Mouse (Mus musculus) spleen, adult 2 months (tissue): ENCODE measurements around the gene Olfr1224-ps1.

Source experiments
- CTCF ChIP-seq: fragments of 200-500 bp; IDR thresholded peaks from 2 replicates; pipeline ENCODE4 v1.5.1; 2011; ENCODE audit warnings: mild to moderate bottlenecking, inconsistent platforms; ENCODE audit not compliant: insufficient read depth, insufficient read length, insufficient replicate concordance; ENCODE audit errors: extremely low read depth
- POLR2A ChIP-seq: fragments of 200-500 bp; IDR thresholded peaks from 2 replicates; pipeline ENCODE4 v1.6.1; 2011; ENCODE audit warnings: low read depth, low read length, inconsistent platforms

DNA sequence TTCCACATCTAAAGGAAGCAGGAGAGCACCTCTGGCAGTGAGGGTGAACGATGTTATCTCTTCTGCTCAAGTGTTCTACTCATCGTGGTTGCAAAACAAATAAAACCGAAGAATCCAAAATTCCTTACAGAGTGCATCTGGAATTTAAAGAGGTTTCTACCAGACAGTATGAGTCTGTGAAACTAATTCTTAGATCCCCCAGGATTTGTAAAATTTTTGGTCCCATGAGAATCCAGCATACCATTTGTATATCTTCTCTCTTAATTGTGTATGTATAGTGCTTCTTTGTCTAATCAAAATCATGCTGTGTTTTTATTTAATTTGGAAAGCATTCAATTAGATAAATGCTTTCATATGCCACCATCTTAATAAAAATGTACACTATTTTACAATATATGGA lies 30.9 kb downstream of the Olfr1224-ps1 start, which contains the start of gene Olfr1222:
- TF ChIP-seq CTCF (no peak), POLR2A (no peak)
